Mouse (Mus musculus) adrenal gland, postnatal 4 days (tissue): ENCODE results near the gene Nek10. TPM values are rescaled to one million over a fixed set of nuclear protein-coding genes. Genes with fewer than 3 reads are reported as not detected.
"Not testable (repeated sequence)": the region's sequence is repeated elsewhere in the genome, so short reads cannot be mapped to it uniquely, and the experiment has no call there.

Source experiments
- DNase-seq, 2 experiments: peaks; one replicate each; pipeline ENCODE4 v3.0.0; 2021 to 2022; ENCODE audit warnings: low spot score in 2 of 2, mixed read lengths in 2 of 2
- total RNA-seq, 2 experiments: library from RNA; stranded (reverse); gene quantifications; 2 replicates each; pipeline ENCODE4 v1.2.3; 2021

Gene Nek10
- total RNA-seq, 2 experiments from 2014 or later, result 0.17 to 0.23 TPM

GRCm38 (mm10) chr14:14870463-14870862 is 67.2 kb downstream of the Nek10 start:
- no peak for DNase-seq

- no peak for DNase-seq
These were observed 67.9 kb downstream of the Nek10 start for GRCm38 (mm10) chr14:14871121-14871520.

- DNase-seq, result no peak
These were observed 68.5 kb downstream of the Nek10 start for GRCm38 (mm10) chr14:14871700-14872099.

- DNase-seq, result no peak
These were observed 90.9 kb downstream of the Nek10 start for GRCm38 (mm10) chr14:14893932-14894652.

GRCm38 (mm10) chr14:14894776-14895175 is 91.6 kb downstream of the Nek10 start:
- no peak for DNase-seq

- DNase-seq, result no peak
These were observed 92.1 kb downstream of the Nek10 start for GRCm38 (mm10) chr14:14895363-14895762.

- no peak for DNase-seq
These were observed 93.4 kb downstream of the Nek10 start for GRCm38 (mm10) chr14:14896399-14897136.

GRCm38 (mm10) chr14:14904750-14905529 is 101.7 kb downstream of the Nek10 start:
- DNase-seq, result peak in 1 of 2 experiments; percentile 29

GRCm38 (mm10) chr14:14905530-14905852 is 102.3 kb downstream of the Nek10 start:
- DNase-seq, result no peak

- no peak for DNase-seq
These were observed 122.4 kb downstream of the Nek10 start for GRCm38 (mm10) chr14:14925615-14926014.

GRCm38 (mm10) chr14:14927559-14927958 is 124.3 kb downstream of the Nek10 start:
- DNase-seq, result no peak

- no peak for DNase-seq
These were observed 131.8 kb downstream of the Nek10 start for GRCm38 (mm10) chr14:14934977-14935376.

GRCm38 (mm10) chr14:14945930-14946329 is 142.7 kb downstream of the Nek10 start:
- DNase-seq, result no peak

- DNase-seq, result no peak
These were observed 145.8 kb downstream of the Nek10 start for GRCm38 (mm10) chr14:14949023-14949422.

GRCm38 (mm10) chr14:14951808-14952207 is 148.6 kb downstream of the Nek10 start:
- no peak for DNase-seq

- DNase-seq, result no peak
These were observed 156.7 kb downstream of the Nek10 start for GRCm38 (mm10) chr14:14959780-14960440.

GRCm38 (mm10) chr14:14960441-14960988 is 157.3 kb downstream of the Nek10 start:
- no peak for DNase-seq

- DNase-seq, result no peak
These were observed 167.4 kb downstream of the Nek10 start for GRCm38 (mm10) chr14:14970633-14971032.

GRCm38 (mm10) chr14:14971056-14971455 is 167.8 kb downstream of the Nek10 start:
- no peak for DNase-seq

GRCm38 (mm10) chr14:14974156-14974555 is 170.9 kb downstream of the Nek10 start:
- DNase-seq, result no peak

- not testable (repeated sequence) for DNase-seq
These were observed 180.9 kb downstream of the Nek10 start for GRCm38 (mm10) chr14:14984106-14984505.
